Mouse (Mus musculus): Measurements from ENCODE around the gene BC005537.
"Not testable (repeated sequence)": the region's sequence is repeated elsewhere in the genome, so short reads cannot be mapped to it uniquely, and the experiment has no call there.

The BC005537 gene

DNA sequence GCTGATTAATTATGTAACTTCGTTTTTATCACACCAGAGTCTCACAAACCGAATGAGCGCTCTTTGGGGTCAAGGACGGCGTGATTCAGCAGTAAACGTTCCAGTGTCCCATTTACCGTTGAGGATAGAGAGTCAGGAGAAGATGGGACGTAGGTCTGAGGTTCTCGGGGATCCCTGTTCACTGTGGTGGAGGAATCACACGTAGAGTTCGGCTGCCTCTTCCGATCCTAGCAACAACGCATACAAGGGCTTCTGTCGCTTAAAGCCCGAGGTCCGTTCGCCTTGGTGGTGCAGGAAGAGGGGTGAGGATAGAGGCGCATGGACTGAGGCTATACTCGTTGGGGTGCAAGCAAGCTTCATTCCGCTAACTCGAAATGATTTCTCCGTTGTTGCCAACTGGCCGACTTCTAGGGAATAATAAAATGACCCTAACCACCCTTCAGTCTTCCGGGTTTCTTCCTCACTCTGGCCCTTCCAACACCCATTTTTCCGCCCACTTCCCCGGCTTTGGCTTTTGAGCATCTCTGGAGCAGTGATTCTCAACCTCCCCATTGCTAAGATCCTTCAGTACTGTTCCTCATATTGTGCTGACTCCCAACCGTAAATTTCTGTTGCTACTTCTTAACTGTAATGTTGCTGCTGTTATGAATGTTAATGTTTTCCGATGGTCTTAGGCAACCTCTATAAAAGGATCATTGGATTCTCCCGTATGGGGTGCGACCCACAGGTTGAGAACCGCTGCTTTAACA lies 1.4 kb upstream of the BC005537 start:
- peak; percentile 23 for DNase-seq (ENCODE audit: low read depth, low spot score)

DNA sequence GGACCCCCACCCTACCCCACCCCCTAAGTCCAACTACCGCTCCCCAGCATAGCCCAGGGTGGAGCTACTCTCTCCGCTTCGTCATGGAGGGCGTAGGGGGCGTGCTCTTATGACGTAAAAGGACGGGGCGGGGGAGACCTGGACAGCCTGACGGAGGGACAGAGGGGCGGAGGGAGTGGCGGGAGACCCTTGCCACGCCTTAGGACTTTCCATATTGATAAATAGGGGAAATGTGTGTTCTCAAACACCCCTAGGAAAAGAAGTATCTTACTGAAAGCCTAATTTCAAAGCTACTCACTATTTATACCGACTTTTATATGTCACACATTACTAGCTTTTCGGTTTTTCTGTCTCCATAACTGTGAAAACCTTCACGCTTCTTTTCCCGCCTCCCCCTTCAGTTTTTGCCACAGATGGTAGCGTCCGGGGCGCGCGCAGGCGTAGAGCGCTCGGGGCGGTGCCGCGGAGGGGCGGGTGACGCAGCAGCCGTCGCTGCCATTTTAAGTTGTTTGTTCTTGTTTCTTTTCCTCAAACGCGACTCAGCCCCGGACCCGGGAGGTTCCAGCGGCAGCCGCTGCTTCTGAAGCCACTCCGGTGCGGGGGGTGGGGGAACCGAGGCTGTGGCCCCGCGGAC lies 666 bp upstream of the BC005537 start:
- DNase-seq (ENCODE audit: low read depth, low spot score) = peak; percentile 95

DNA sequence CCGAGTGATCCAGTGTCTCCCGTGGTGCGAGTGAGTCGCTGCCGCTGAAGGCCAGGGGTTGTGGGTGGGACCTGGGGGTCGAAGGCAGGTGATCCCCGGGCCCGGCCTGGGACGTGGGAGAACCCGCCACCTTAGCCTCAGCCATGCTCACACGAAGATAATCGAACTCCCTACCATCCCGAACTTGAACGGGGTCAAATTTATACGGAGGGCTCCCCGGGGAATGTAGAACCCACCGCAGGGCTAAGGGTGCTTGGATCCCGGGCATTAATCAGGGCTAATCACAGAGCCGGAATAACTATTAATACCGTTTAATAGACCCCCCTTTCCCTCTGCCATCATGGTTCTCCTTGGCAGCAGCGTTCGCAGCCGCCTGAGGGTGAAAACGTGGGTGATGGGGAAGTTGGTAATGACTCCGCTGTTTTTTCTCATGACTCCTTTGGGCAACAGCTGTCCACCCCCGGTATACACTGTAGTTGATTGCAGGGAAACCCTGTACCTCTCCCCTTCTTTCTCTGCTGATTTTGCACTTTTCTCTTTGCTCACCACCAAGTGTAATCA lies 754 bp downstream of the BC005537 start:
- no peak for DNase-seq (ENCODE audit: low read depth, low spot score)

DNA sequence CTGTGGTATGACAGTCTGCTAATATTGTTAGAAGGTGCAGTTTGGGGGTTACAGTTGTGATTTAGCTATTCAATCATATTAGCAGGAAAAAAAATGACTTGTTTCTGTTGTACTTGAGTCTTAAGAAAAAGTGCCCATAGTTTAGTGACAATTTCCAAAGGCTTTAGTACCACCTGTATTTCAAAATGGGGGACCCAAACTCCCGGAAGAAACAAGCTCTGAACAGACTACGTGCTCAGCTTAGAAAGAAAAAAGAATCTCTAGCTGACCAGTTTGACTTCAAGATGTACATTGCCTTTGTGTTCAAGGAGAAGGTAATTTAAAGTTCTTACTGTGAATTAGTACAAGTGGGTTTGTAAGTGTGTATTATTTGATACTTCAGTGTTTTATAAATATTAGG lies 1.7 kb downstream of the BC005537 start:
- no peak for DNase-seq (ENCODE audit: low read depth, low spot score)

DNA sequence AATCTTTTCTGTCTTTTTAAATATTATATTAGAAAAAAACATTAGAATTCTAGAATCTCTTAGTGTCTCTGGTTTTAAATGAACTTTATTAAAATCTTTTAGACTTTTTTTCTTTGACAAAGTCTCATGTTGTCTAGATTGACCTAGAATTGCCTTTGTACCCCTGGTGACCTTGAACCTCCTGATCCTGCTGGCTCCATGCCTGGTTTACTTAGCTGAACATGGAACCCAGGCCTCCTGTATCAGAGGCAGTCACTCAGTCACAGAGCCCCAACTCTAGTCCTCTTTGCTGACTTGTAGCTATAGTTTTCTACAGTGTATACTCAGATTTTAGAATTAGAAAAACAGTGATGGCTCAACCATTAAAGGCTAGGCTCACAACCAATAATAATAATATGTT lies 4.6 kb downstream of the BC005537 start:
- DNase-seq (ENCODE audit: low read depth, low spot score) = no peak

DNA sequence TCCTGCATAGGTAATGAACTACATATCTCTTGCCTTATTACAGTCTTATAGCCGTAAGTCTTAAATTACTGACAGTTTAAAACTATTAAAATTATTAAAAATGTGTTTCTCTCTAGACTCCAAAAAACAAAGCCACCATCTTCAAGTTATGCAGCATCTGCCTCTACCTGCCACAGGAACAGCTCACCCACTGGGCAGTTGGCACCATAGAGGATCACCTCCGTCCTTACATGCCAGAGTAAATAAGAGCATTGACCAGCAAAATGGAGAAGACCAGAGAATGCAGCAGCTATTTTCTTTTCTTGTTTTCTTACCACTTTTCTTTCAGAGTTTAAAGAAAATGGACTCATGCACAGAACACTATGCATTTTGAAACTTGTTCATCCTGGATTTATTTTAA lies 11.1 kb downstream of the BC005537 start:
- DNase-seq (ENCODE audit: low read depth, low spot score) = no peak

DNA sequence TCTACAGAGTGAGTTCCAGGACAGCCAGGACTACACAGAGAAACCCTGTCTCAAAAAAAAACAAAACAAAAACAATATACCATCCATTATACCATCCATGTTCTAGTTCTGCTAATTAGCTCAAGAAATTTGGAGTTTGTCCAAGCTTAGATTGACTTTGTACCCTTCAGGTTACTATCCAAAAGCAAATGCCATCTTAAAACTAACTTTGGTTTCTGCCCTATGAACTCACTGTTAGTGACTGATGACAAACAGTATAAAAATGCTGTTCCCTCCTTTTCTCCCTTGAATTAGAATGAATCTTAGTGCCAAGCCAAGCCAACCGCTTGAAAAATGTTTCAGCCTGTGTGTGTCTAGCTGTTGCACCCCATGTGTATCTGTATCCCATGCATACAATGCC lies 13.2 kb downstream of the BC005537 start:
- no peak for DNase-seq (ENCODE audit: low read depth, low spot score)

DNA sequence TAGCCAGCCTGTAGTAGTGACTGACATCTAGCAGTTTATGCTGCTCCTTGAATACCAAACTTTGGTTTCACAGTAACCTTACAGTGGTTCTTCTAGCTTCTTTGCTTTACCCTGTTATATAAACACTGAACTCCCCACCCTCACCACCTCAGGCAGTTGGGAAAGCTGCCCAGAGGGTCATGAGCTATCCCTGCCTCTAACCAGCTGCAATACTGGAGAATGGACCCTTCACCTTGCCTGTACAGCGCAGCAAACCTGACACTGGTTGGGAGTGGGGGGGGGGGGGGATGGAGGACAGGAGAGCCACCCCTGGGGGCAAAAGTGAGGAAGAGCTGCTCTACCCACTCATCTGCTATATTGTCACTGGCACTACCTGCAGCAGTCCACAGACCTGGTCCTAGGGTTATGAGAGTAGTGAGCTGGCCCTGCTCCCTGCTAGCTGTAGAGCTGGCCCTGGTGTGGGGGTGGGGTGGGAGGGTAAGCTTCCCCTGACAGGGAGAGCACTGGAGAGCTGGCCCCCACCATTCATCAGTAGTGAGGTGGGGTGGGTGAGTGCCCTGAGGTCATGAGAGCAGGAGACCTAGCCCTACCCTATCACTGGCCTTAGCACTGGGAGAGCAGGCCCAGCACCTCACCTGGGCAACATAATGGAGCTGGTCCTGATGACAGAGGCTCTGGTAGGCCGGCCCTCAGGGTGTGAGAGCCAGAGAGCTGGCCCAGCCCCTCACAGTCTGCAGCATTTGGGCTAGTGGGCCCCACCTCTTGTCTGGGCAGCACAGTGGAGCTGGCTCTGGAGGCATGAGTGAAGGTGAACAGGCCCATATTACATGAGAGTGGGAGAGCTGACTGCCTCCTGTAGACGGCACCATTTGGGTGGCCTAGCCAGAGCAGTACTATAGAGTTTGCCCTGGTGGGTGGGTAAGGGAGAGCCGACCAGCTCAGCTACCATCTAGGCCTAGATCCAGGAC lies 15.0 kb downstream of the BC005537 start:
- no peak for DNase-seq (ENCODE audit: low read depth, low spot score)

DNA sequence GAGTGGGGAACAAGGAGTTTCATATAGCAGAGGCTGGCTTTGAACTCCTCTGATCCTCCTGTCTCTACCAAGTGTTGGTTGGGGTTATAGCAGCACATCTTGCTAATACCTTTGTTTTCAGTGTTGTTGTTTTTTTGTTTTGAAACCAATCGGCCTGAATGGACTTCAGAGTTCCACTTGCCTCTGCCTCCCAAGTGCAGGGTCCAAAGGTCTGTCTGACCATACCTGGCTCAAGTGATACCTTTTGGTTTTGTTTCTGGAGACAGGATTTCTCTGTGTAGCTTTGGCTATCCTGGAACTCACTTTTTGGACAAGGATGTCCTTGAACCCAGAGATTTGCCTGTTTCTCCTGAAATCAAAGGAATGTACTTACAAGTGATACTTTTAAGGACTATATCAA lies 18.5 kb downstream of the BC005537 start:
- no peak for DNase-seq (ENCODE audit: low read depth, low spot score)

DNA sequence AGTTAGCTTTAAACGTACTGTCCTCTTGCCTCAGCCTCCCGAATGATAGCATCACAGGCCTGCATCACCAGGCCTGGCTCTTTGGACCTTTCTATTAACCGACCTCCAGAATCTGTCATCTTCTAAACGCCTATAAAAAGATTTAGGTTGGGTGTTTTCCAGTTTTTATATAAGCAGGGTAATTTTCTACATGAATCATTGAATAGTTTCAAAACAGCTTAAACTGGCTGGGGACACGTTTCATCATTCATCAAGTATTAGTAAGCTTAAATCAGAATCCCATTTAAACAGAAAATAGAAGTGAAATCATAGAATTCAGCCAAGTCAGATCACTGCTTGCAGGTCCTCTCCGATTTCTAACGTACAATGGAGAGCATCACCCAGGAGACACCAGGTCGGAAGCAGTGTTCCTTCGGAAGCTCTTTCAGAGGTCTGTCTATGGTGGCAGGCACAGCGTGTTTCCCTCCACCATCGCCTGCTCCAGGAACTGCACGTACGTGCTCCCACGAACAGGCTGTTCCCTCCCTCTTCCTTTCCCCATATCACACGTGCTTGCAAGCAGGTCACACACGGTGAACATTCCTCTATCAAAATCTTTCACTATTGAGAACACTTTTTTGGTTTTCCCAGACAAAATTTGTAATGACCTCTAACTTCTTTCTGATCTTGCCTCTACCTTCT lies 21.3 kb downstream of the BC005537 start:
- DNase-seq (ENCODE audit: low read depth, low spot score) = no peak

DNA sequence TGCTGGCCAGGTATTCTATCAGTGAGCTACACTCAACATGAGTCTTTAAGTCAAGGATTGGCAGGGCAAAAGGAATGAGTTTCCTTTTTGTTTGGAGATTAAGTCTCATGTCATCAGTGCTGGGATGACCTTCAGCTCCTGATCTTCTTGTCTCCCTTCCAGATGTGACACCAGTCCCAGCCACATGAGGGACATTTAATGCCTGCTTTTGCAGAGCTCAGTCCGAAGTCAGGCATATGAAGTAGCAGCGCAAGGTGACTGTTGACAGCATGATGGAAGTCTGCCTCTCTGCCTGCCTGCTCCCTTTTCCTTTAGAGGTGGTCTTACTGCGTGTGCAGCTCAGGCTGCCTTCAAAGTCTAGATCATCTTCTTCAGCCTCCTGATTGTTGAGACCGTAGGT lies 23.2 kb downstream of the BC005537 start:
- no peak for DNase-seq (ENCODE audit: low read depth, low spot score)

DNA sequence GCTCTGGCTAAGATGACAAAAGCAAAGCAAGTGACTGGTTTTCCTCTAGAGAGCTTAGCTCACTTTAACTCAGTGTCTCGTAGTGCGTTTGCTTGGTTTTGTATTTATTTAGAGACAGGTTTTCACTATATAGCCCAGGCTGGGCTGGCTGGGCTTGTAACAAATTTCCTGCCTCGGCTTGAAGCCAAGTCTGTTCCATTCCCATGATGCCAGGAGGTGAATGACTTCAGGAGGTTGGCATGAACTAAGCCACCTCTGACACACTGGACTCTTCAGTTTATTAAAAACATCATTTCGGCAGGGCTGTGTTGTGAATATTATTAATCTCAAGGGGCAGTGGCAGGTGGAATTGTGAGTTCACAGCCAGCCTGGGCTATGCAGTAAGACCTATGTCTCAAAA lies 24.1 kb downstream of the BC005537 start:
- no peak for DNase-seq (ENCODE audit: low read depth, low spot score)

DNA sequence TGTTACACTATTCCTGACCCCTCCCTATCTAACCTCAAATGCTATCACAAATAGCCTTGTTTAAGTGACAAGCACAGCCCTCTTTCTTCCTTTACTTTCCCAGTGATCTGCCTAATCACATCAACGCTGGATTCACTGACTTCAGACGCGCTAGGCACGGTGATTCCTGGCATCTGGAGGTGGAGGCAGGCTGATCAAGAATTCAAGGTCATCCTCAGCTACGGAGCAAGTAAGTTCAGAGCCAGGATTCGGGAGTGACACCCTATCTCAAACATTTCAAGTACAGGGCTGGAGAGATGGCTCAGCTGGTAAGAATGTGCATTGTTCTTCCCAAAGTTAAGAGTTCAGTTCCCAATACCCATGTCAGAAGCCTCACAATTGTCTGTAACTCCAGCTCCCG lies 24.7 kb downstream of the BC005537 start:
- DNase-seq (ENCODE audit: low read depth, low spot score) = no peak

DNA sequence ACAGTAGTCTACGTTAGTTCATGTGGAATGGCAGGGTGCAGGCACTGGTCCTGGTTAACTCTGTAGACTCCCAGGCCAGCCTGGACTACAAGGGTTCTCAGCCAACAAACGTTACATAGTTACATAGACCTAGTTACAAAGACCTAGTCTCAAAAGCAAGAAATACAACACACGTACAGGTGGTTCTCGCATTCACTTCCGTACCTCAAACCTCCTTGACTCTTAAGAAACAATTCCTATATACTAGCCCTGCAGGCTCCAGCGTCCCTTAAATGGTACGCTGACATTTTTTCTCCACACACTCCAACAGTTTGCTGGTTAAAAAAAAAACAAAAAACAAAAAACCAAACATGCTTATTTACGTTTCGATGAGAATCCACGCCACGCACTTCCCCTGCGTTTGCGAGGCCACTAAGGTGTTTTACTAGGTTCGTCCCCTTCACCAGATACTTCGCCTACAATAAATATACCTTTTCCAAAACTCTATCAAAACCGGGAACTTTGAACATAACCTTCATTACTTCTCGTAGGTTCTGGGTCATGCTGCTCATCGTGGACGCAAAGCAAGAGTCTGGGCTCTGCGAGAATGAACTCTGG lies 29.4 kb downstream of the BC005537 start:
- no peak for DNase-seq (ENCODE audit: low read depth, low spot score)

DNA sequence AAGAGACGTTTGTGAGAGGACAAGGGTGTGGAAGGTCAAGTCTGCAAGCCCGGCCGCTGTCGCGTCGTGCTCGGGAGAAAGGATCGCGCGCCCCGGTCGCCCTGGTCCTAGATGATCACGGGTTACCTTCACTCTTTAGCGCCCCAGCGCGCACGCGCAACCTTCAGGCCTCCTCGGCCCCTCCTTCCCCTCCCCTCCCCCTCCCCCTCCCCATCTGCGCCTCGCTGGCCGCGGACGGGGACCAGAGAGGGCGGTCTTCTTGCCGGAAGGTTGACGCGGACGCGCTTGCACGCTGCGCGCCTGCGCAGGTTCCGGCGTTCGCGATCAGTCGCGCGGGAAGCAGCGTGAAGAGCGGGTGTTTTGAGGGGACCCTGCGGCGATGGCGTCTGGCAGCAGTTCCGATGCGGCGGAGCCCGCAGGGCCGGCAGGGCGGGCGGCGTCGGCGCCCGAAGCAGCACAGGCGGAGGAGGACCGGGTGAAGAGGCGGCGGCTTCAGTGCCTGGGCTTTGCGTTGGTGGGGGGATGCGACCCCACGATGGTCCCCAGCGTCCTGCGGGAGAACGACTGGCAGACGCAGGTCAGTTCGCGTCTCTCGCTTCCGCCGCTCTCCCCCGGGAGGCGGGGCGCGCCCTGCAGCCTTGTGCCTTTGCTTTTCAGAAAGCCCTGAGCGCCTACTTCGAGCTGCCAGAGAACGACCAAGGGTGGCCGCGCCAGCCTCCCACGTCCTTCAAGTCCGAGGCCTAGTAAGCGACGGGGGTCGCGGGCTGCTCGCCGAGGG lies 30.1 kb downstream of the BC005537 start, which contains the start of the genes Acot13 and Tdp2:
Gene Acot13, minus strand, starts transcription at position 188 of the 778 bp plus-strand sequence.
Gene Tdp2, plus strand, starts transcription at position 327 of the 778 bp plus-strand sequence.
- DNase-seq (ENCODE audit: low read depth, low spot score) = peak; percentile 95

DNA sequence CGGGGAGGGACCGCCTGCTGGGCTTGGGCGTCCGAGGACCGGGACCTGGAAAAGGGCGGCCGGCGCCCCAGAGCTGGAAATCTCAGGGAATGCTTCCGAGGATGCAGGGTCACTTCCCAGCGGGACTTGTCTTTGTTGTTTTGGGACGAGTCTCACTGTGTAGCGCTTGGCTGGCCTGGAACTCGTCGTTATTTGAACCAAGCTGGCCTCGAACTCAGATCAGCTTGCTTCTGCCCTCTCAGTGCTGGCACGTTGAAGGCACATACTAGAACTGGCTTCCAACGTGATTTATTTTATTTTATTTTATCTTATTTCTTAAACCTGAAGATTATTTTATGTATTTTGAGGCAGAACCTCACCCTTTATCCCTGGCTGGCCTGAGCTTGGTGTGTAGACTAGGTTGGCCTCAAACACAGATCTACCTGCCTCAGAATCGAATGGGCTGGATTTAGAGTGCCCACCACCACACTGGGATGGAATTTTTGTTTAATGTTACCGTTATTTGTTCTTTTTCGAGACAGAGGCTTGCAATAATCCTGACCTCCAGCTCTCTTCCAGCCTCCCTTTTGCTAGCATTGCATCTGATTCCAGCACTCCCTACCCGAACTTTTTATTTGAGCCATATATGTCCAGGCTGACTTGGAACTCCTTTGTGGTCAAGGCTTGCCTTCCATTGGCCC lies 30.8 kb downstream of the BC005537 start:
- DNase-seq (ENCODE audit: low read depth, low spot score) = no peak

DNA sequence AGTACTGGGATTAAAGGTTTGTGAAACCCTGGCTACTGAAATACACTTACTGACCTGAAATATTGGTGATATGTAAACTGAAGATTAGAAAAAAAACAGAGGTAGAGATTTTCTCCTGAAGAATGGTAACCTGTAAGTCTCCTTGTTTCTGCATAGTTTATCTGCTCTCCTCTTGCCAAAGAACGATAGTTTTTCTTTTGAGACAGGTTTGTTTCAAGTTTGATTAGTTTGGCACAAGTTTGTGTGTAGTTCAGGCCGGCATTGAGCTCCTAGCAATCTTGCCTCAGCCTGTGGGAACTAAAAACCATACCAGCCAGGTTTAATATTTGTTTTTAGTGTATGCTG lies 31.3 kb downstream of the BC005537 start:
- DNase-seq (ENCODE audit: low read depth, low spot score) = no peak

DNA sequence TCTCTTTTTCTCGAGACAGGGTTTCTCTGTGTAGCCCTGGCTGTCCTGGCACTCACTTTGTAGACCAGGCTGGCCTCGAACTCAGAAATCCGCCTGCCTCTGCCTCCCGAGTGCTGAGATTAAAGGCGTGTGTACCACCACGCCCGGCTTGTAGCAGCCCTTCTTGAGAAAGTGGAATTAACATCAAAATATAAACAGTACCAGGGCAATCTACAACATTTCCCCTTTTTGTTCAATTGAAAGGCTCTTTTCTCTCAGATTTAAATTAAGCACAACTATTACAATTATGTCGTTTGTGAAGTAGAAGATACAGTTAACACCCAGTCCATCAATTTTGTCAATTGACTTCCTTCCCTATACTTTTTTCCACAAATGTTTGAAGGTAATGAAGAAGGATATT lies 36.3 kb downstream of the BC005537 start:
- not testable (repeated sequence) for DNase-seq (ENCODE audit: low read depth, low spot score)

DNA sequence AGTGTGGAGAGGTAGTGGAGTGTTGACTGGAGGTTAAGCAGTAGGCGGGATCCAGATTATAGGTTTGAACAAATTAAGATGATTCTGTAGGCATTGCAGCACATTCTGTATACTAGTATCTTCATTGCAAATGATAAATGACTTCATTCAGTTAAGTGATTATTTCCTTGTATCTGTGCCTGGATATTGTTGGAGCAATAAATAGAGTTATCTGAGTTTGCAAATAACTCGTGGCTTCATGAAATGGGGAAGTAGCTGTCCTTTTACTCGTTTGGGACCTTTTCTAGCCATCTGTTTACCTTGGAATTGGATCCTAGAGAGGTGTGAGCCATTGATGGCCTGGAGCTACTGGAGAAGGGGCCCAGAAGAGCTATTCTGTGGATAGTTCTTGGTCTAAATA lies 38.4 kb downstream of the BC005537 start:
- DNase-seq (ENCODE audit: low read depth, low spot score) = no peak

DNA sequence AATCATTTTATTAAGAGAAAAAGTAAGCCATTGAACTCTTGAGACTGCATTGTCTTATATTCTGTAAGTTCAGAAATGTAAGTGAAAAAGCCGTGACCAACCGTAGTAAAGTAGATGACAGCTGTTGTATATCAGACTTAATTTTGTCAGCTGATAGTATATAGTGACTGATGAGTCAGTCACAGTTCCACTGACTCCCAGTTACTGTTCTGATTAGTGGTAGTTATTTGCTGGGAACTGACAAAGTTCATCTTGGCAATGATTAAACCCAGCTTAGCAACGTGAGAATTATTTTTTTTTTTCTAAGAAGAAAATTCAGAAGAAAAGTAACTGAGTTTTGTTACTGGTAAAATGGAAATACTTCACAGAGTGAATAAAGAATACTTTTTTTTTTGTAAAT lies 40.2 kb downstream of the BC005537 start:
- DNase-seq (ENCODE audit: low read depth, low spot score) = no peak

Data from retina, adult 2 months (tissue).